Mouse (Mus musculus) liver, embryonic 14.5 days (tissue): ENCODE results near the gene C530008M17Rik.

Experiments
- CTCF ChIP-seq: IDR thresholded peaks from 2 replicates; pipeline ENCODE4 v1.5.1; 2016; ENCODE audit warnings: antibody characterized with exemption, low read depth, control low read depth
- EP300 ChIP-seq: IDR thresholded peaks from 2 replicates; pipeline ENCODE4 v1.6.1; 2016; ENCODE audit warnings: antibody characterized with exemption, low read depth

DNA sequence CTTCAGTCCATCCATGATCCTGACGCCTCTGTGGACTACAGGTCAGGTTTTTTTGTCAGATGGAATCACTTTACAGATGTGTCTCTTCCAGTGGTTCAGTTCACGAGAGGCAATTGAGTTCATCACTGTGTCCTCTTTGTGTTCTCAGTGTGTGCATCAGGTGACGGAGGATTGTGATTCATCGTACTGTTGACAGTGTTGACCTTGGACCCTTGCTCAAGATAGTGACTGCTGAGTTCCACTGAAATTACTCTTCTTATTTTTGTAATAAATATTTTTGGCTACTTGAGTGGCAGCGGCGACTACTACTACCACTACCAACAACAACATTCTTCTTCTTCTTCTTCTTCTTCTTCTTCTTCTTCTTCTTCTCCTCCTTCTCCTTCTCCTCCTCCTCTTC lies 85.2 kb downstream of the C530008M17Rik start:
- TF ChIP-seq CTCF: no peak
- no peak for TF ChIP-seq EP300
